Mouse (Mus musculus) limb, embryonic 13.5 days (tissue): ENCODE data around the gene Pcgf2. TPM values are rescaled to one million over a fixed set of nuclear protein-coding genes. Genes with fewer than 3 reads are reported as not detected.
A peak's percentile ranks its signal among the peaks of the same experiment; 100 is the strongest.
"Not testable (repeated sequence)": the region's sequence is repeated elsewhere in the genome, so short reads cannot be mapped to it uniquely, and the experiment has no call there.

ENCODE experiments used
- ATAC-seq: fragments of 200-750 bp; cut with Nextera tagmentation; 2 replicates; pipeline ENCODE4 v1.8.0; 2017; ENCODE audit warnings: low read depth, moderate number of reproducible peaks, moderate TSS enrichment; ENCODE audit not compliant: low FRiP score
- H3K27ac ChIP-seq: fragments of 300-500 bp; sonication (generic); 2 replicates; pipeline ENCODE4 v1.5.1; 2015; ENCODE audit warnings: inconsistent platforms, mild to moderate bottlenecking, moderate library complexity
- H3K27me3 ChIP-seq: fragments of 300-500 bp; sonication (generic); 2 replicates; pipeline ENCODE4 v1.6.1; 2015; ENCODE audit warnings: mild to moderate bottlenecking, inconsistent platforms
- H3K36me3 ChIP-seq: fragments of 300-500 bp; sonication (generic); 2 replicates; pipeline ENCODE4 v1.6.1; 2015; ENCODE audit warnings: inconsistent platforms, mild to moderate bottlenecking, moderate library complexity
- H3K4me1 ChIP-seq: fragments of 300-500 bp; sonication (generic); 2 replicates; pipeline ENCODE4 v1.6.1; 2015; ENCODE audit warnings: inconsistent platforms
- H3K4me2 ChIP-seq: fragments of 300-500 bp; sonication (generic); replicated peaks from 2 replicates; pipeline ENCODE4 v1.6.1; 2015; ENCODE audit warnings: inconsistent platforms, mild to moderate bottlenecking, moderate library complexity
- H3K4me3 ChIP-seq: fragments of 300-500 bp; sonication (generic); 2 replicates; pipeline ENCODE4 v1.5.1; 2015; ENCODE audit warnings: moderate library complexity, mild to moderate bottlenecking, inconsistent platforms
- H3K9ac ChIP-seq: fragments of 300-500 bp; sonication (generic); 2 replicates; pipeline ENCODE4 v1.6.1; 2015; ENCODE audit warnings: mild to moderate bottlenecking, inconsistent platforms
- H3K9me3 ChIP-seq: fragments of 300-500 bp; sonication (generic); 2 replicates; pipeline ENCODE4 v1.6.1; 2016; ENCODE audit warnings: inconsistent platforms
- WGBS: fragments of 180-500 bp; shearing (Covaris S2); methylation state at CpG from one replicate; pipeline ENCODE4 v1.1.7; 2015; 5-methylcytosine and 5-hydroxymethylcytosine counted together
- polyA plus RNA-seq: library from polyadenylated mRNA; unstranded; fragments of >200 nt; fragmentation: Nextera tagmentation; extraction: Ambion mirVana; gene quantifications from 2 replicates; pipeline ENCODE4 v1.2.1, GENCODE M21; 2015

Pcgf2 gene
- polyA plus RNA-seq, 1 experiment from 2014 or later: 21.3 TPM

- ATAC-seq: no peak
- no peak overlapping the region for H3K27ac ChIP-seq
- H3K4me1 ChIP-seq: peaks cover 31% of the 10 kb centered on the region
- H3K9ac ChIP-seq: no peak overlapping the region
- H3K4me3 ChIP-seq: no peak overlapping the region
- peaks cover 3% of the 10 kb centered on the region; the same call in 1 of the 2 replicates for H3K9me3 ChIP-seq
- WGBS: 66% methylated on average over 6 of the region's 6 CpGs
- no peaks in the 10 kb centered on the region for H3K27me3 ChIP-seq
- H3K4me2 ChIP-seq: no peak overlapping the region
- peaks cover 5% of the 10 kb centered on the region; the same call in 1 of the 2 replicates for H3K36me3 ChIP-seq
These were observed 38.4 kb upstream of the Pcgf2 start for GRCm38 (mm10) chr11:97738703-97739102.

- Histone ChIP-seq H3K36me3 (peaks cover 9% of the 10 kb centered on the region), H3K27ac (no peak overlapping the region), H3K9me3 (peaks cover 3% of the 10 kb centered on the region; the same call in 1 of the 2 replicates), H3K9ac (0 out of 2 replicates have a peak overlapping the region, but pooled peaks have one; percentile 4), H3K4me2 (no peak overlapping the region), H3K4me3 (no peak overlapping the region), H3K4me1 (peaks cover 24% of the 10 kb centered on the region), H3K27me3 (no peaks in the 10 kb centered on the region)
- 78% methylated on average over 4 of the region's 4 CpGs for WGBS
- no peak for ATAC-seq
These were observed 37.3 kb upstream of the Pcgf2 start for GRCm38 (mm10) chr11:97737600-97737999.

GRCm38 (mm10) chr11:97736645-97737044, 36.3 kb upstream of the Pcgf2 start:
- no peak overlapping the region for H3K27ac ChIP-seq
- H3K27me3 ChIP-seq: no peaks in the 10 kb centered on the region
- H3K9ac ChIP-seq: no peak overlapping the region
- 88% methylated on average over 5 of the region's 5 CpGs for WGBS
- H3K4me1 ChIP-seq: peaks cover 19% of the 10 kb centered on the region
- no peak overlapping the region for H3K4me2 ChIP-seq
- peaks cover 18% of the 10 kb centered on the region for H3K36me3 ChIP-seq
- no peak for ATAC-seq
- H3K4me3 ChIP-seq: no peak overlapping the region
- H3K9me3 ChIP-seq: peaks cover 3% of the 10 kb centered on the region; the same call in 1 of the 2 replicates

GRCm38 (mm10) chr11:97734810-97735209, 34.5 kb upstream of the Pcgf2 start:
- Histone ChIP-seq H3K4me1 (peaks cover 19% of the 10 kb centered on the region), H3K36me3 (peaks cover 34% of the 10 kb centered on the region)
- not testable (repeated sequence) for H3K9me3 ChIP-seq, H3K27me3 ChIP-seq, H3K4me2 ChIP-seq, H3K9ac ChIP-seq, H3K27ac ChIP-seq, H3K4me3 ChIP-seq, ATAC-seq
- 88% methylated on average over 5 of the region's 5 CpGs for WGBS

- no peak for ATAC-seq
- Histone ChIP-seq H3K4me2 (no peak overlapping the region), H3K27me3 (no peaks in the 10 kb centered on the region), H3K4me3 (no peak overlapping the region), H3K27ac (no peak overlapping the region; the same call in 1 of the 2 replicates), H3K36me3 (peaks cover 45% of the 10 kb centered on the region), H3K9ac (peak overlapping the region; percentile 19; the same call in 1 of the 2 replicates), H3K9me3 (no peaks in the 10 kb centered on the region), H3K4me1 (peaks cover 19% of the 10 kb centered on the region)
- WGBS: 17% methylated on average over 10 of the region's 10 CpGs
These were observed 33.4 kb upstream of the Pcgf2 start for GRCm38 (mm10) chr11:97733689-97734088.

GRCm38 (mm10) chr11:97728730-97729129, 28.4 kb upstream of the Pcgf2 start:
- Histone ChIP-seq H3K9me3 (no peaks in the 10 kb centered on the region), H3K36me3 (peaks cover 88% of the 10 kb centered on the region), H3K9ac (no peak overlapping the region), H3K27ac (no peak overlapping the region), H3K4me1 (peaks cover 4% of the 10 kb centered on the region; the same call in 1 of the 2 replicates), H3K4me3 (no peak overlapping the region), H3K27me3 (no peaks in the 10 kb centered on the region), H3K4me2 (no peak overlapping the region)
- no peak for ATAC-seq
- WGBS: 70% methylated on average over 7 of the region's 7 CpGs

GRCm38 (mm10) chr11:97728311-97728710, 28.0 kb upstream of the Pcgf2 start:
- no peak overlapping the region for H3K27ac ChIP-seq
- H3K4me1 ChIP-seq: 0 out of 2 replicates have a peak, but pooled peaks cover under 1% of the 10 kb centered on the region
- H3K36me3 ChIP-seq: peaks cover 92% of the 10 kb centered on the region
- H3K27me3 ChIP-seq: no peaks in the 10 kb centered on the region
- no peaks in the 10 kb centered on the region for H3K9me3 ChIP-seq
- WGBS: 53% methylated on average over 7 of the region's 7 CpGs
- no peak overlapping the region for H3K9ac ChIP-seq
- no peak for ATAC-seq
- H3K4me2 ChIP-seq: no peak overlapping the region
- H3K4me3 ChIP-seq: no peak overlapping the region

- no peak for ATAC-seq
- Histone ChIP-seq H3K4me1 (no peaks in the 10 kb centered on the region), H3K4me3 (no peak overlapping the region), H3K36me3 (peaks cover 98% of the 10 kb centered on the region), H3K27me3 (no peaks in the 10 kb centered on the region), H3K9me3 (peaks cover 12% of the 10 kb centered on the region), H3K27ac (no peak overlapping the region), H3K4me2 (no peak overlapping the region), H3K9ac (no peak overlapping the region)
- WGBS: 91% methylated on average over 7 of the region's 7 CpGs
These were observed 23.4 kb upstream of the Pcgf2 start for GRCm38 (mm10) chr11:97723709-97724108.

GRCm38 (mm10) chr11:97721338-97721737, 21.0 kb upstream of the Pcgf2 start:
- no peak for ATAC-seq
- 82% methylated on average over 4 of the region's 4 CpGs for WGBS
- H3K4me2 ChIP-seq: no peak overlapping the region
- peaks cover 98% of the 10 kb centered on the region for H3K36me3 ChIP-seq
- no peaks in the 10 kb centered on the region for H3K27me3 ChIP-seq
- H3K9ac ChIP-seq: no peak overlapping the region
- peaks cover 12% of the 10 kb centered on the region for H3K9me3 ChIP-seq
- no peaks in the 10 kb centered on the region for H3K4me1 ChIP-seq
- no peak overlapping the region for H3K27ac ChIP-seq
- no peak overlapping the region for H3K4me3 ChIP-seq

- Histone ChIP-seq H3K9ac (no peak overlapping the region), H3K4me1 (no peaks in the 10 kb centered on the region), H3K27me3 (no peaks in the 10 kb centered on the region), H3K4me2 (no peak overlapping the region), H3K36me3 (peaks cover 91% of the 10 kb centered on the region), H3K4me3 (no peak overlapping the region), H3K27ac (no peak overlapping the region), H3K9me3 (peaks cover 12% of the 10 kb centered on the region)
- WGBS: 95% methylated on average over 4 of the region's 4 CpGs
- ATAC-seq: no peak
These were observed 18.7 kb upstream of the Pcgf2 start for GRCm38 (mm10) chr11:97719041-97719440.

GRCm38 (mm10) chr11:97718281-97718860, 18.1 kb upstream of the Pcgf2 start:
- peaks cover 91% of the 10 kb centered on the region for H3K36me3 ChIP-seq
- H3K9me3 ChIP-seq: peaks cover 12% of the 10 kb centered on the region
- ATAC-seq: no peak
- H3K4me3 ChIP-seq: no peak overlapping the region
- H3K9ac ChIP-seq: no peak overlapping the region
- H3K27me3 ChIP-seq: no peaks in the 10 kb centered on the region
- no peak overlapping the region for H3K27ac ChIP-seq
- 83% methylated on average over 15 of the region's 15 CpGs for WGBS
- H3K4me1 ChIP-seq: no peaks in the 10 kb centered on the region
- H3K4me2 ChIP-seq: no peak overlapping the region

GRCm38 (mm10) chr11:97717369-97718280, 17.3 kb upstream of the Pcgf2 start:
- Histone ChIP-seq H3K36me3 (peaks cover 91% of the 10 kb centered on the region), H3K27ac (no peak overlapping the region), H3K9me3 (peaks cover 12% of the 10 kb centered on the region), H3K4me2 (no peak overlapping the region), H3K9ac (no peak overlapping the region), H3K4me1 (no peaks in the 10 kb centered on the region), H3K4me3 (no peak overlapping the region), H3K27me3 (no peaks in the 10 kb centered on the region)
- no peak for ATAC-seq
- 85% methylated on average over 26 of the region's 26 CpGs for WGBS
